Mouse (Mus musculus) bone marrow, adult 2 months (tissue): ENCODE data around the gene Snx6. TPM values are rescaled to one million over a fixed set of nuclear protein-coding genes. Genes with fewer than 3 reads are reported as not detected.

Source experiments
- H3K27ac ChIP-seq: fragments of 200-500 bp; 2 replicates; pipeline ENCODE4 v1.5.1; 2012; ENCODE audit warnings: low read depth, mild to moderate bottlenecking, control low read depth, inconsistent platforms, low read length; ENCODE audit not compliant: control insufficient read depth, poor library complexity, insufficient read depth
- H3K4me1 ChIP-seq: fragments of 200-500 bp; 2 replicates; pipeline ENCODE4 v1.6.1; 2011; ENCODE audit warnings: low read length; ENCODE audit not compliant: control insufficient read depth, insufficient read depth
- H3K4me3 ChIP-seq: fragments of 200-500 bp; replicated peaks from 2 replicates; pipeline ENCODE3; 2011; ENCODE audit warnings: mild to moderate bottlenecking, low read depth, low read length, control low read depth; ENCODE audit not compliant: control insufficient read depth
- CTCF ChIP-seq: fragments of 200-500 bp; IDR thresholded peaks from 2 replicates; pipeline ENCODE4 v1.5.1; 2011; ENCODE audit warnings: low read length, control low read depth; ENCODE audit not compliant: control insufficient read depth, insufficient read depth
- POLR2A ChIP-seq: fragments of 200-500 bp; IDR thresholded peaks from 2 replicates; pipeline ENCODE4 v1.6.1; 2011; ENCODE audit warnings: low read depth, mild to moderate bottlenecking, control low read depth, low read length, borderline replicate concordance; ENCODE audit not compliant: control insufficient read depth
- WGBS: fragments of 180-500 bp; shearing (Covaris S2); methylation state at CpG from one replicate; pipeline ENCODE4 v1.1.7; 2018; 5-methylcytosine and 5-hydroxymethylcytosine counted together
- polyA plus RNA-seq: library from polyadenylated mRNA; stranded (reverse); fragments of >200 nt; gene quantifications from 2 replicates; pipeline ENCODE4 v1.2.4, GENCODE M21; 2011; ENCODE audit warnings: low replicate concordance; ENCODE audit not compliant: missing spikeins, insufficient read depth, insufficient read length

Gene Snx6
- polyA plus RNA-seq, 1 experiment, result 21.1 TPM

- Histone ChIP-seq H3K27ac (no peak overlapping the region), H3K4me1 (no peaks in the 10 kb centered on the region; the same call in 1 of the 2 replicates), H3K4me3 (no peak overlapping the region)
- TF ChIP-seq POLR2A, result no peak
- peak; percentile 97 for TF ChIP-seq CTCF
- whole genome bisulfite sequencing, result 8% methylated on average over 6 of the region's 6 CpGs
These were observed 35.1 kb upstream of the Snx6 start for GRCm38 (mm10) chr12:54830574-54830973.

GRCm38 (mm10) chr12:54829876-54830275, 34.4 kb upstream of the Snx6 start:
- Histone ChIP-seq H3K4me1 (no peaks in the 10 kb centered on the region), H3K27ac (no peak overlapping the region), H3K4me3 (no peak overlapping the region)
- WGBS, result 47% methylated on average over 5 of the region's 5 CpGs
- TF ChIP-seq POLR2A (no peak), CTCF (no peak)

- H3K4me1 ChIP-seq, result no peaks in the 10 kb centered on the region
- H3K27ac ChIP-seq, result no peak overlapping the region
- no peak overlapping the region for H3K4me3 ChIP-seq
- 67% methylated on average over 1 of the region's 1 CpGs for WGBS
- TF ChIP-seq CTCF, result no peak
- no peak for TF ChIP-seq POLR2A
These were observed 32.5 kb upstream of the Snx6 start for GRCm38 (mm10) chr12:54828043-54828442.

GRCm38 (mm10) chr12:54825202-54825601, 29.7 kb upstream of the Snx6 start:
- H3K27ac ChIP-seq, result no peak overlapping the region
- 89% methylated on average over 3 of the region's 3 CpGs for WGBS
- peaks cover under 1% of the 10 kb centered on the region; the same call in 1 of the 2 replicates for H3K4me1 ChIP-seq
- no peak overlapping the region for H3K4me3 ChIP-seq
- TF ChIP-seq POLR2A (no peak), CTCF (peak; percentile 71)

- no peak overlapping the region for H3K27ac ChIP-seq
- TF ChIP-seq CTCF (no peak), POLR2A (no peak)
- 23% methylated on average over 4 of the region's 4 CpGs for WGBS
- no peak overlapping the region for H3K4me3 ChIP-seq
- H3K4me1 ChIP-seq, result peaks cover 3% of the 10 kb centered on the region; the same call in 1 of the 2 replicates
These were observed 27.4 kb upstream of the Snx6 start for GRCm38 (mm10) chr12:54822836-54823426.

- Histone ChIP-seq H3K27ac (peak overlapping the region; percentile 85), H3K4me1 (peaks cover 3% of the 10 kb centered on the region; the same call in 1 of the 2 replicates), H3K4me3 (no peak overlapping the region)
- WGBS, result 4% methylated on average over 2 of the region's 2 CpGs
- TF ChIP-seq POLR2A (no peak), CTCF (no peak)
These were observed 25.2 kb upstream of the Snx6 start for GRCm38 (mm10) chr12:54820684-54821161.

- Histone ChIP-seq H3K4me3 (no peak overlapping the region), H3K27ac (no peak overlapping the region), H3K4me1 (peaks cover 3% of the 10 kb centered on the region; the same call in 1 of the 2 replicates)
- no peak for TF ChIP-seq POLR2A
- TF ChIP-seq CTCF, result no peak
- WGBS, result 41% methylated on average over 6 of the region's 6 CpGs
These were observed 23.9 kb upstream of the Snx6 start for GRCm38 (mm10) chr12:54819181-54819935.

GRCm38 (mm10) chr12:54810142-54810541, 14.6 kb upstream of the Snx6 start:
- Histone ChIP-seq H3K4me3 (no peak overlapping the region), H3K27ac (no peak overlapping the region), H3K4me1 (no peaks in the 10 kb centered on the region; the same call in 1 of the 2 replicates)
- TF ChIP-seq CTCF (no peak), POLR2A (no peak)
- WGBS, result 54% methylated on average over 2 of the region's 2 CpGs

- TF ChIP-seq CTCF (no peak), POLR2A (no peak)
- H3K4me1 ChIP-seq, result no peaks in the 10 kb centered on the region; the same call in 1 of the 2 replicates
- 79% methylated on average over 6 of the region's 6 CpGs for WGBS
- H3K27ac ChIP-seq, result no peak overlapping the region
- H3K4me3 ChIP-seq, result no peak overlapping the region
These were observed 12.0 kb upstream of the Snx6 start for GRCm38 (mm10) chr12:54807481-54807880.
